Mouse (Mus musculus) liver, adult 2 months (tissue): Measurements from ENCODE around the gene Card10. TPM values are rescaled to one million over a fixed set of nuclear protein-coding genes. Genes with fewer than 3 reads are reported as not detected.

ENCODE experiments used
- DNase-seq: peaks from one replicate; pipeline ENCODE4 v3.0.0-alpha.2; 2011; ENCODE audit warnings: low read depth, low spot score; ENCODE audit errors: extremely low read depth
- H3K27ac ChIP-seq: fragments of 200-500 bp; replicated peaks from 2 replicates; pipeline ENCODE4 v1.5.1; 2012; ENCODE audit warnings: low read depth, mild to moderate bottlenecking, control low read depth, inconsistent platforms, low read length; ENCODE audit not compliant: insufficient read depth
- H3K27me3 ChIP-seq: fragments of 200-500 bp; 2 replicates; pipeline ENCODE4 v1.6.1; 2012; ENCODE audit warnings: mild to moderate bottlenecking, moderate library complexity, low read length, inconsistent platforms; ENCODE audit not compliant: control insufficient read depth, insufficient read depth
- H3K36me3 ChIP-seq: fragments of 200-500 bp; 2 replicates; pipeline ENCODE4 v1.6.1; 2012; ENCODE audit warnings: low read length, inconsistent platforms; ENCODE audit not compliant: control insufficient read depth, insufficient read depth
- H3K4me1 ChIP-seq: fragments of 200-500 bp; 2 replicates; pipeline ENCODE4 v1.6.1; 2011; ENCODE audit warnings: low read length; ENCODE audit not compliant: control insufficient read depth, insufficient read depth
- H3K4me3 ChIP-seq: fragments of 200-500 bp; 2 replicates; pipeline ENCODE4 v1.5.1; 2011; ENCODE audit warnings: low read depth, mild to moderate bottlenecking, control low read depth, low read length, moderate library complexity; ENCODE audit not compliant: insufficient read depth
- H3K79me2 ChIP-seq: fragments of 200-500 bp; 2 replicates; pipeline ENCODE4 v1.6.1; 2012; ENCODE audit warnings: inconsistent platforms, mild to moderate bottlenecking, low read length, moderate library complexity; ENCODE audit not compliant: control insufficient read depth, insufficient read depth
- H3K9ac ChIP-seq: fragments of 200-500 bp; 2 replicates; pipeline ENCODE4 v1.6.1; 2012; ENCODE audit warnings: low read depth, mild to moderate bottlenecking, control low read depth, inconsistent platforms, low read length
- CTCF ChIP-seq: fragments of 200-500 bp; IDR thresholded peaks from 2 replicates; pipeline ENCODE4 v1.5.1; 2011; ENCODE audit warnings: low read depth, low read length, control low read depth
- POLR2A ChIP-seq: fragments of 200-500 bp; IDR thresholded peaks from 2 replicates; pipeline ENCODE4 v1.6.1; 2011; ENCODE audit warnings: low read length, control low read depth; ENCODE audit not compliant: insufficient read depth; ENCODE audit errors: extremely low read depth
- WGBS: fragments of 180-500 bp; shearing (Covaris S2); methylation state at CpG from one replicate; pipeline ENCODE4 v1.1.7; 2018; 5-methylcytosine and 5-hydroxymethylcytosine counted together
- polyA plus RNA-seq: library from polyadenylated mRNA; depleted of rRNA; stranded (reverse); fragments of >200 nt; gene quantifications from 2 replicates; pipeline ENCODE4 v1.2.3, GENCODE M21; 2012
- total RNA-seq: library from RNA; depleted of rRNA; stranded (reverse); fragments of >200 nt; gene quantifications from 2 replicates; pipeline ENCODE4 v1.2.3, GENCODE M21; 2014

The Card10 gene
- total and polyA plus RNA-seq, 2 experiments, result 2.7 to 18.7 TPM

- peak overlapping the region; percentile 45 for H3K27ac ChIP-seq
- no peaks in the 10 kb centered on the region for H3K27me3 ChIP-seq
- H3K36me3 ChIP-seq, result no peaks in the 10 kb centered on the region
- H3K4me1 ChIP-seq, result no peaks in the 10 kb centered on the region
- WGBS, result 69% methylated on average over 19 of the region's 19 CpGs
- no peak for DNase-seq
- no peaks in the 10 kb centered on the region for H3K79me2 ChIP-seq
- no peak for TF ChIP-seq POLR2A
- no peak for TF ChIP-seq CTCF
- H3K9ac ChIP-seq, result peak overlapping the region; percentile 41
- peak overlapping the region; percentile 24 for H3K4me3 ChIP-seq
Measured at GRCm38 (mm10) chr15:78771531-78772367, 31.1 kb downstream of the Card10 start.

- Histone ChIP-seq H3K4me1 (no peaks in the 10 kb centered on the region), H3K9ac (no peak overlapping the region), H3K27me3 (no peaks in the 10 kb centered on the region), H3K36me3 (no peaks in the 10 kb centered on the region), H3K27ac (no peak overlapping the region), H3K79me2 (no peaks in the 10 kb centered on the region), H3K4me3 (0 out of 2 replicates have a peak overlapping the region, but pooled peaks have one; percentile 24)
- no peak for TF ChIP-seq CTCF
- no peak for DNase-seq
- WGBS, result 73% methylated on average over 5 of the region's 5 CpGs
Measured at GRCm38 (mm10) chr15:78770983-78771355, 31.9 kb downstream of the Card10 start.

- Histone ChIP-seq H3K4me1 (no peaks in the 10 kb centered on the region), H3K9ac (no peak overlapping the region), H3K36me3 (no peaks in the 10 kb centered on the region), H3K4me3 (no peak overlapping the region), H3K79me2 (no peaks in the 10 kb centered on the region), H3K27me3 (no peaks in the 10 kb centered on the region), H3K27ac (no peak overlapping the region)
- WGBS, result 71% methylated on average over 9 of the region's 9 CpGs
- no peak for TF ChIP-seq CTCF
- TF ChIP-seq POLR2A, result no peak
- no peak for DNase-seq
Measured at GRCm38 (mm10) chr15:78770234-78770982, 32.4 kb downstream of the Card10 start.

GRCm38 (mm10) chr15:78769064-78769463 lies 33.8 kb downstream of the Card10 start:
- H3K36me3 ChIP-seq, result no peaks in the 10 kb centered on the region
- H3K79me2 ChIP-seq, result no peaks in the 10 kb centered on the region
- H3K4me1 ChIP-seq, result no peaks in the 10 kb centered on the region
- H3K4me3 ChIP-seq, result no peak overlapping the region
- TF ChIP-seq POLR2A, result no peak
- no peaks in the 10 kb centered on the region for H3K27me3 ChIP-seq
- H3K9ac ChIP-seq, result no peak overlapping the region
- WGBS, result 93% methylated on average over 4 of the region's 4 CpGs
- no peak for DNase-seq
- no peak overlapping the region for H3K27ac ChIP-seq

GRCm38 (mm10) chr15:78763704-78764103 lies 39.1 kb downstream of the Card10 start:
- no peak for TF ChIP-seq POLR2A
- no peak for TF ChIP-seq CTCF
- H3K9ac ChIP-seq, result no peak overlapping the region
- no peak overlapping the region for H3K4me3 ChIP-seq
- no peaks in the 10 kb centered on the region for H3K4me1 ChIP-seq
- H3K36me3 ChIP-seq, result no peaks in the 10 kb centered on the region
- no peak for DNase-seq
- WGBS, result 93% methylated on average over 5 of the region's 5 CpGs
- H3K27me3 ChIP-seq, result no peaks in the 10 kb centered on the region
- no peaks in the 10 kb centered on the region for H3K79me2 ChIP-seq
- H3K27ac ChIP-seq, result no peak overlapping the region

GRCm38 (mm10) chr15:78763210-78763609 lies 39.6 kb downstream of the Card10 start:
- H3K36me3 ChIP-seq, result no peaks in the 10 kb centered on the region
- no peak overlapping the region for H3K27ac ChIP-seq
- 39% methylated on average over 9 of the region's 10 CpGs for WGBS
- no peaks in the 10 kb centered on the region for H3K27me3 ChIP-seq
- no peak overlapping the region for H3K4me3 ChIP-seq
- no peak for TF ChIP-seq CTCF
- no peaks in the 10 kb centered on the region for H3K79me2 ChIP-seq
- no peaks in the 10 kb centered on the region for H3K4me1 ChIP-seq
- no peak for DNase-seq
- no peak overlapping the region for H3K9ac ChIP-seq
